Mouse (Mus musculus) G1E (cell line): ENCODE measurements around the gene Cdk13.

Experiments used
- CTCF ChIP-seq: IDR thresholded peaks from 2 replicates; pipeline ENCODE4 v1.5.1; 2012; ENCODE audit warnings: low read depth, low read length, inconsistent platforms, mixed read lengths
- GATA1 ChIP-seq: IDR thresholded peaks from 2 replicates; pipeline ENCODE4 v1.6.1; 2012; ENCODE audit warnings: borderline replicate concordance, low read length, inconsistent platforms, mixed read lengths
- GATA2 ChIP-seq: IDR thresholded peaks from 2 replicates; pipeline ENCODE4 v1.6.1; 2012; ENCODE audit warnings: low read depth, low read length, inconsistent platforms, borderline replicate concordance
- POLR2AphosphoS5 ChIP-seq: IDR thresholded peaks from 2 replicates; pipeline ENCODE4 v1.6.1; 2012; ENCODE audit warnings: low read depth, low read length, inconsistent platforms; ENCODE audit not compliant: insufficient replicate concordance

- TF ChIP-seq CTCF, result no peak
- TF ChIP-seq GATA1, result no peak
- no peak for TF ChIP-seq GATA2
- TF ChIP-seq POLR2AphosphoS5, result no peak
Measured at GRCm38 (mm10) chr13:17776303-17776702, 28.6 kb downstream of the Cdk13 start.
